Mouse (Mus musculus) hindbrain, embryonic 16.5 days (tissue): ENCODE measurements around the gene Cnksr3. TPM values are rescaled to one million over a fixed set of nuclear protein-coding genes. Genes with fewer than 3 reads are reported as not detected.

ENCODE experiments used
- ATAC-seq: fragments of 200-750 bp; cut with Nextera tagmentation; 2 replicates; pipeline ENCODE4 v1.8.0; 2017; ENCODE audit warnings: moderate TSS enrichment, moderate library complexity
- H3K27ac ChIP-seq: fragments of 300-500 bp; sonication (generic); 2 replicates; pipeline ENCODE4 v1.5.1; 2014; ENCODE audit warnings: low read depth, mild to moderate bottlenecking, control low read depth, low read length, moderate library complexity
- H3K27me3 ChIP-seq: fragments of 300-500 bp; sonication (generic); replicated peaks from 2 replicates; pipeline ENCODE4 v1.6.1; 2014; ENCODE audit warnings: low read length; ENCODE audit not compliant: control insufficient read depth, insufficient read depth
- H3K36me3 ChIP-seq: fragments of 300-500 bp; sonication (generic); 2 replicates; pipeline ENCODE4 v1.6.1; 2014; ENCODE audit warnings: mild to moderate bottlenecking, low read length, moderate library complexity, mixed read lengths; ENCODE audit not compliant: control insufficient read depth, insufficient read depth
- H3K4me1 ChIP-seq: fragments of 300-500 bp; sonication (generic); 2 replicates; pipeline ENCODE4 v1.6.1; 2014; ENCODE audit warnings: low read depth, low read length; ENCODE audit not compliant: control insufficient read depth, insufficient read depth
- H3K4me2 ChIP-seq: fragments of 300-500 bp; sonication (generic); 2 replicates; pipeline ENCODE4 v1.6.1; 2014; ENCODE audit warnings: mild to moderate bottlenecking, low read length, control low read depth, moderate library complexity
- H3K4me3 ChIP-seq: fragments of 300-500 bp; sonication (generic); 2 replicates; pipeline ENCODE4 v1.5.1; 2014; ENCODE audit warnings: mild to moderate bottlenecking, low read length, control low read depth, moderate library complexity
- H3K9ac ChIP-seq: fragments of 300-500 bp; sonication (generic); 2 replicates; pipeline ENCODE4 v1.6.1; 2014; ENCODE audit warnings: low read depth, mild to moderate bottlenecking, control low read depth, low read length, moderate library complexity
- H3K9me3 ChIP-seq: fragments of 300-500 bp; sonication (generic); 2 replicates; pipeline ENCODE4 v1.6.1; 2014; ENCODE audit warnings: mild to moderate bottlenecking, low read length, moderate library complexity; ENCODE audit not compliant: control insufficient read depth
- WGBS: fragments of 180-500 bp; shearing (Covaris S2); extraction: QIAGEN DNeasy Blood & Tissue Kit; methylation state at CpG from one replicate; pipeline ENCODE4 v1.1.7; 2014; 5-methylcytosine and 5-hydroxymethylcytosine counted together
- polyA plus RNA-seq: library from polyadenylated mRNA; unstranded; fragments of >200 nt; fragmentation: Nextera tagmentation; extraction: Ambion mirVana; gene quantifications from 2 replicates; pipeline ENCODE4 v1.2.1, GENCODE M21; 2015

Gene Cnksr3
- polyA plus RNA-seq, 1 experiment from 2014 or later: 4.2 TPM

GRCm38 (mm10) chr10:7200665-7201064 lies 11.4 kb downstream of the Cnksr3 start:
- H3K27me3 ChIP-seq: no peaks in the 10 kb centered on the region
- no peaks in the 10 kb centered on the region for H3K9me3 ChIP-seq
- H3K9ac ChIP-seq: no peak overlapping the region
- no peak overlapping the region for H3K4me3 ChIP-seq
- ATAC-seq: no peak
- WGBS: 89% methylated on average over 7 of the region's 7 CpGs
- no peaks in the 10 kb centered on the region for H3K36me3 ChIP-seq
- H3K4me1 ChIP-seq: no peaks in the 10 kb centered on the region
- no peak overlapping the region for H3K4me2 ChIP-seq
- no peak overlapping the region for H3K27ac ChIP-seq

- ATAC-seq: no peak
These were observed 13.8 kb downstream of the Cnksr3 start for GRCm38 (mm10) chr10:7198201-7198600.

GRCm38 (mm10) chr10:7197733-7198132 lies 14.3 kb downstream of the Cnksr3 start:
- H3K27ac ChIP-seq: no peak overlapping the region
- no peak overlapping the region for H3K4me2 ChIP-seq
- no peak for ATAC-seq
- H3K9me3 ChIP-seq: no peaks in the 10 kb centered on the region
- no peaks in the 10 kb centered on the region for H3K4me1 ChIP-seq
- no peak overlapping the region for H3K9ac ChIP-seq
- H3K27me3 ChIP-seq: no peaks in the 10 kb centered on the region
- 90% methylated on average over 6 of the region's 6 CpGs for WGBS
- H3K36me3 ChIP-seq: no peaks in the 10 kb centered on the region
- H3K4me3 ChIP-seq: no peak overlapping the region

More at GRCm38 (mm10) chr10:7198201-7198600, 13.8 kb downstream of the Cnksr3 start:
- Histone ChIP-seq H3K9me3 (no peaks in the 10 kb centered on the region), H3K27ac (no peak overlapping the region), H3K4me2 (no peak overlapping the region), H3K4me3 (no peak overlapping the region), H3K27me3 (no peaks in the 10 kb centered on the region), H3K36me3 (no peaks in the 10 kb centered on the region), H3K4me1 (no peaks in the 10 kb centered on the region), H3K9ac (no peak overlapping the region)

- Histone ChIP-seq H3K9me3 (no peaks in the 10 kb centered on the region), H3K9ac (no peak overlapping the region), H3K27ac (no peak overlapping the region), H3K4me3 (no peak overlapping the region), H3K27me3 (no peaks in the 10 kb centered on the region), H3K4me2 (no peak overlapping the region), H3K4me1 (no peaks in the 10 kb centered on the region), H3K36me3 (no peaks in the 10 kb centered on the region)
- ATAC-seq: no peak
- 75% methylated on average over 8 of the region's 8 CpGs for WGBS
These were observed 15.2 kb downstream of the Cnksr3 start for GRCm38 (mm10) chr10:7196668-7197400.

GRCm38 (mm10) chr10:7195927-7196326 lies 16.1 kb downstream of the Cnksr3 start:
- Histone ChIP-seq H3K27me3 (no peaks in the 10 kb centered on the region), H3K4me2 (no peak overlapping the region), H3K27ac (no peak overlapping the region), H3K4me1 (no peaks in the 10 kb centered on the region), H3K4me3 (no peak overlapping the region), H3K36me3 (no peaks in the 10 kb centered on the region), H3K9me3 (no peaks in the 10 kb centered on the region), H3K9ac (no peak overlapping the region)
- no peak for ATAC-seq
- 88% methylated on average over 6 of the region's 6 CpGs for WGBS

- H3K4me3 ChIP-seq: no peak overlapping the region
- H3K9ac ChIP-seq: no peak overlapping the region
- H3K27ac ChIP-seq: no peak overlapping the region
- no peaks in the 10 kb centered on the region for H3K4me1 ChIP-seq
- no peaks in the 10 kb centered on the region for H3K27me3 ChIP-seq
- H3K9me3 ChIP-seq: no peaks in the 10 kb centered on the region
- no peaks in the 10 kb centered on the region for H3K36me3 ChIP-seq
- no peak for ATAC-seq
- WGBS: 87% methylated on average over 9 of the region's 9 CpGs
- no peak overlapping the region for H3K4me2 ChIP-seq
These were observed 20.2 kb downstream of the Cnksr3 start for GRCm38 (mm10) chr10:7191721-7192413.

- Histone ChIP-seq H3K27me3 (no peaks in the 10 kb centered on the region), H3K9me3 (no peaks in the 10 kb centered on the region), H3K4me1 (no peaks in the 10 kb centered on the region), H3K27ac (no peak overlapping the region), H3K4me2 (no peak overlapping the region), H3K36me3 (no peaks in the 10 kb centered on the region), H3K9ac (no peak overlapping the region), H3K4me3 (no peak overlapping the region)
- 75% methylated on average over 6 of the region's 6 CpGs for WGBS
- ATAC-seq: no peak
These were observed 22.8 kb downstream of the Cnksr3 start for GRCm38 (mm10) chr10:7189194-7189593.

GRCm38 (mm10) chr10:7187881-7188280 lies 24.2 kb downstream of the Cnksr3 start:
- no peak overlapping the region for H3K4me2 ChIP-seq
- no peak overlapping the region for H3K27ac ChIP-seq
- H3K4me1 ChIP-seq: no peaks in the 10 kb centered on the region
- no peaks in the 10 kb centered on the region for H3K36me3 ChIP-seq
- no peak for ATAC-seq
- no peak overlapping the region for H3K9ac ChIP-seq
- H3K27me3 ChIP-seq: no peaks in the 10 kb centered on the region
- H3K9me3 ChIP-seq: no peaks in the 10 kb centered on the region
- H3K4me3 ChIP-seq: no peak overlapping the region
- WGBS: 72% methylated on average over 7 of the region's 7 CpGs

- Histone ChIP-seq H3K9ac (no peak overlapping the region), H3K9me3 (no peaks in the 10 kb centered on the region), H3K4me1 (no peaks in the 10 kb centered on the region), H3K4me3 (no peak overlapping the region), H3K27ac (no peak overlapping the region), H3K36me3 (no peaks in the 10 kb centered on the region), H3K4me2 (no peak overlapping the region), H3K27me3 (no peaks in the 10 kb centered on the region)
- ATAC-seq: no peak
- 95% methylated on average over 5 of the region's 5 CpGs for WGBS
These were observed 25.0 kb downstream of the Cnksr3 start for GRCm38 (mm10) chr10:7186992-7187391.
